Mouse (Mus musculus) gastrocnemius, postnatal 36 days (tissue): Measurements from ENCODE around the gene Lipc. TPM values are rescaled to one million over a fixed set of nuclear protein-coding genes. Genes with fewer than 3 reads are reported as not detected.

ENCODE experiments used
- DNase-seq, 2 experiments: peaks; one replicate each; pipeline ENCODE4 v3.0.0; 2022
- intact Hi-C: fragments of 180-260 bp; cut with DNase I; formaldehyde crosslinking; loops from one replicate; pipeline ENCODE4 v1.15.1; 2025
- total RNA-seq, 2 experiments: library from RNA; stranded (reverse); gene quantifications; 2 replicates each; pipeline ENCODE4 v1.2.3; 2021

Gene Lipc
- total RNA-seq, 2 experiments from 2014 or later = not detected

DNA sequence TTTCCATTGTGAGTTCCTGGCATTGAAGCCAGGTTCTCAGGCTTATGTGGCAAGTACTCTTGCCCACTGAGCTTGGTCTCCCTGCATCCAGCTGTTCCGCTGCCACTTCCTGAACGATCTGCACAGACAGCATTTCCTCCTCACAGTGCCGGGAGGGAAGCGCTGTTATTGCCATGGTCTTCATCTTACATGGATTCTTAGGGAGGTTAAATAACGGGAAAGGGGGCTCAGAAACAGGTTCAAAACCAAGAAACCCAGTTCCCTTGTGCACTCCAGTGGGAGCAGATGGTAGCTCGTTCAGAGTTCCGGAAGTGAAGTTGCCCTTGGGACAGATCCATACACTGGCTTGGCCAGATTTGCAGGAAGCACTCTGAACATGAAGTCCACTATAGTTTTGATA is 119.8 kb downstream of the Lipc start:
- intact Hi-C loops = no loop called here
- DNase-seq = no peak

DNA sequence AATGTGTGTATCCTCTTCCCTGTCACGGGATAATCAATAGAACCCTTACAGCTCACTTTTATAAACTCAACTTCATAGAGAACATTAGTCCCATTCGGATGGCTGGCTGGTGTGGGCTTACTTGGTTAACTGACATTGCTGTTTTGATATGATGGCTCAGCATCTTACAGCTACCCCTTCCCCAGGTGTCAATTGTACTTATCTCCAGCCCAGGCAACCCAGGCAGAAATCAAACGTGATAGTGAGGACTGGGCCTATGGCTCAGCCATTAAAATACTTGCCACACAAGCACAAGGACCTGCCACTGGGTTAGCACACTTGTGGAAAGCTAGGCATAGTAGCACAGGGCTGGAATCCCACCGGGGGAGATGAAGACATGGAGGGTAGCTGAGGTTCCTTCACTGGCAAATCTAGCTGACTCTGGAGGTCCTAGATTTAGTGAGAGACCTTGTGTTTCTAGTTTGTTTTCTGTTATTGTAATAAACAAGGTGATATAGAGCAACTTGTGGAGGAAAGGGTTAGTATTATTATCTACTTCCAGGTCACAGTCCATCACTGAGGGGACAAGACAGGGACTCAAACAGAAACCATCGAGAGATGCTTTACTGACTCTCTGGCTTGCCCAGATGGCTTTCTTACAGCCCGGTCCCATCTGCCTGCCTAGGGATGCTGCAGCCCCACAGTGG is 121.0 kb downstream of the Lipc start:
- intact Hi-C loops = no loop called here
- no peak for DNase-seq

GRCm38 (mm10) chr9:70829784-70830488 is 122.1 kb downstream of the Lipc start:
- intact Hi-C loops = no loop called here
- DNase-seq = no peak

GRCm38 (mm10) chr9:70827911-70828310 is 124.1 kb downstream of the Lipc start:
- intact Hi-C loops = no loop called here
- DNase-seq = no peak

GRCm38 (mm10) chr9:70824103-70824502 is 127.9 kb downstream of the Lipc start:
- DNase-seq = no peak
- intact Hi-C loops = no loop called here

- intact Hi-C loops = no loop called here
- no peak for DNase-seq
Observed at GRCm38 (mm10) chr9:70818739-70819138, 133.3 kb downstream of the Lipc start.

DNA sequence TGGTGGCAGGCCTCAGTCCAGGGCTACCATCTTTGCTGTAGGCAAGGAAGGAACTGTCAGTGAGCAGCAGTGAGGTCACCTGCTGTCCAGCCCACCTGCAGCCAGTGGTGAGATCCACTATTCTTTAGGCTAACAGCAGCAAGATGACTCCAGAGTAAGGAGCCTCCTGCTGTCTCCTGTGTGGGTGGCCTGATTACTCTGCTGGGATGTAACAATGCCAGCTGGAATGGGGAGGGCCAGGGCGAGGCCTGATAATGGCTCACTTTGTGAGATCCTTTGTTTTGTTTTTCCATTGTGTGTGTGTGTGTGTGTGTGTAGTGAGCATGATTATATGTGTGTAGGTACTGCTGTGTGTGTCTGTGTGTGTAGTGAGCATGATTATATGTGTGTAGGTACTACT is 134.6 kb downstream of the Lipc start:
- no peak for DNase-seq
- intact Hi-C loops = no loop called here

- intact Hi-C loops = no loop called here
- DNase-seq = no peak
Observed at GRCm38 (mm10) chr9:70816701-70817305, 135.2 kb downstream of the Lipc start.

- intact Hi-C loops = no loop called here
- DNase-seq = no peak
Observed at GRCm38 (mm10) chr9:70812551-70812950, 139.5 kb downstream of the Lipc start.

DNA sequence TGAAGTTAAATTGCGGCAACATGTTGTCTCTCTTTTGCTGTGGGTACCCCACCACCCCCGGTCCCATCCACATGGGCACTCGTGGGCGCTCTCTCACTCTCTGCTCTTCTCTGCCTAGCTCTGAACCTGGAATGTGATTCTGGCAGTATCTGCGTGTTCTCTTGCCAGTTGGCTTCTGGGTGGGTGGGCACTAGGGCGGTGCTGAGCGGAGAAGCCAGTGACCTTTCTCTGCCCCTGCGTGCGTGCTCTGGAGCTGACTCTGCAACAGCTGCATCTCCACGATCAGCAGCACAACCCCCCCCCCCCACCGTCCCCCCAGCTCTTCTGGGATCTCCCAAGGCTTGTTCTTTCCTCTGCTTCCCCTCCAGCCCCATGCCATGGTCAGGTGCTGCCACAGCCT is 144.3 kb downstream of the Lipc start:
- no peak for DNase-seq
- intact Hi-C loops = no loop called here

DNA sequence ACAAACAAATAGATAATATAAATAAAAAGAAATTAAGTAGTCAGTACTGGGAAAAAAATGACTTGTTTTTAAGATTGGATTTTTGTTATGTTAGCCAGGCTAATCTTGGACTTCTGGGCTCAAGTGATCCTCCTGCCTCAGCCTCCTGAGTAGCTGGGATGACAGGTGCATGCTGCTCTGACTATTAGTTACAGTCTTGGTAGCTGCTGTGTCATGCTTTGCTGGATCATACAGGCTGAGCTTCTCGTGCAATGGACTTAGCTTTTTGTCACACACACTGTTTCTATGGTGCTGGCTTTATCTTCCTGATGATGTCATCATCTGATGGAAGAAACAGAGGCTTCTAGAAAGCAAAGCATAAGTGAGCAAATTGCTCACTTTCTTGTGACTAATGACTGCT is 146.0 kb downstream of the Lipc start:
- intact Hi-C loops = no loop called here
- no peak for DNase-seq

GRCm38 (mm10) chr9:70802816-70803215 is 149.2 kb downstream of the Lipc start:
- DNase-seq = no peak
- intact Hi-C loops = no loop called here

GRCm38 (mm10) chr9:70801761-70802160 is 150.3 kb downstream of the Lipc start:
- intact Hi-C loops = no loop called here
- no peak for DNase-seq

DNA sequence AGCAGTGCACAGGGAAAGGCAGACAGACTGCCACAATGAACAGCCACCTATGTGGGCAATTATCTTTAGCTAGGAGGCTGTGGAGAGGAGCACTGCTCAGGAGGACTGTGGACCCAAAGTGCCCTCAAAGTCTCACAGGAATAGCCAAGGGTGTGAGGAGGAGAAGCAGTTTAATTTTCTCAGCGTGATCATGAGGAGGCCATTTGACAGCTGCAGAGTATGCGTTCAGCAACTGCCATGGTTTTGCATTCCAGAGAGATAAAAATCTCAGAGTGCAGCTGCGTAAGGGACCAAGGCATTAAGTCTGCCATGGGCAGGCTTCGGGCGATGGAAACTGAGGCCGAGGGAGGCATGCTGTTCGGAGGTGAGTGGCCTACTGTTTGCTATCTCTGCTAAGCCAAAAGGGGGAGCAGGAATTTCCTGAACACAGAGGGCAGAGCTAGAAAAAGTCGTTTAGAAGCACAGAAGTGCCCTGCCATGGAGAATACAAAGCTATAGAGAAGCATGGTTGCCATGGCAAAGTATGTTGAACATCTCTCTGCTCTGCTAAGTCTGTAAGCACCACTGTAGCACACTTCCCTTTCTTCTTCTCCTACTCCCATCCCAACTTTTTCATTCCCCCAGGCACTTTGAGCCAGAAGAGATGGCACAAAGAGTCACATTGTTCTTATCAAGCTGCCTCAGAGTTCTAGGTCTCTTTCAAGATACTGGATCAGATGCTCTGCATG is 151.3 kb downstream of the Lipc start:
- intact Hi-C loops = no loop called here
- DNase-seq = no peak

DNA sequence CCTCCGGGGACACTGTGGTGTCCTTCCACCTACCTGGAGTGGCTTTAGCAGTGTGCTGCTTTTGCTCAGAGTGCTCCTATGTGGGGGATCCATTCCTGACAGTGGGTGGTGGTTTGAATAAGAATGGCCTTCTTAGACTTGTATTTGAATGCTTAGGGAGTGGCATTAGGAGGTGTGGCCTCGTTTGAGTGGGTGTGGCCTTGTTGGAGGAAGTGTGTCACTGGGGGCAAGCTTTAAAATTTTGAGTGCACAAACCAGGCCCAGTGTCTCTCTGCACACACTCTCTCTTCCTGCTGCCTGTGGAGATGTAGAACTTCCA is 156.6 kb downstream of the Lipc start:
- DNase-seq = no peak
- intact Hi-C loops = no loop called here

GRCm38 (mm10) chr9:70794643-70795438 is 157.2 kb downstream of the Lipc start:
- DNase-seq = no peak

DNA sequence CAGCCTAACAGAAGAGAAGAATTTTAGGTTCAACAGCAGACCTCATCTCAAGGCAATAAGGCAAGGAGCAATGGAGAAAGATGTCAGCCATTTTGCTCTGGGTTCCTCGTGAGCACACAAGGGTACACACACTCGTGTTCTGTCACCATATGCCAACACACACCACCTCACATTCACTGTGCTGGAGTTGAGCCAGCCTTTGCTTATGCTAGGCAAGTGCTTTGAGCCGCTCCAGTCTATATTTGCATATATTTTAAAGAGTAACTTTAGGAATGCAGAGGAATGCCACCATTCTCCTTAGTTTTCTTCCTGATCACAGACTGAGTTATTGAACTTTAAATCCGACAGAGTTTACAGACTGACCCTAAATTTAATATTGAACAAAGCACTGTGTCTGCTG is 161.4 kb downstream of the Lipc start:
- intact Hi-C loops = no loop called here
- DNase-seq = no peak

More at GRCm38 (mm10) chr9:70794643-70795438, 157.2 kb downstream of the Lipc start:
- intact Hi-C loops = no loop called here

- intact Hi-C loops = no loop called here
- DNase-seq = no peak
Observed at GRCm38 (mm10) chr9:70788705-70789104, 163.3 kb downstream of the Lipc start.

- no peak for DNase-seq
- intact Hi-C loops = no loop called here
Observed at GRCm38 (mm10) chr9:70782191-70782590, 169.8 kb downstream of the Lipc start.

DNA sequence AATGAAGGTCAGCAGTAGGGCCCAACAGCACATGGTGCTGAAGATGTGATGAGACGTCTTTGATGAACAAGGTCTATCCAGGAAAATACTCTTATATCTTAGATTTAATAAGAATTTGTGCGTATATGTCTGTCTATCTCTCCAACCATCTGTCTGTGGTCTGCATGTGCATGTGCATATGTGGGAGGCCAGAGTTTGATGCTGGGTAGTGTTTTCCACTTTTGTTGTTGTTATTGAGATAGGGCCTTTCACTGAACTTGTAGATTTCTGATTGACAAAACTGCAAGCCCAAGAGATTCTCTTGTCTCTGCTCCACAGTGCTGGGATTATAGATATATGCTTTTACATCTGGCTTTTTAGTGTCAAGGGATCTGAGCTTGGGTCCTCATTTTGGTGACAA is 176.5 kb downstream of the Lipc start:
- intact Hi-C loops = no loop called here
- no peak for DNase-seq

DNA sequence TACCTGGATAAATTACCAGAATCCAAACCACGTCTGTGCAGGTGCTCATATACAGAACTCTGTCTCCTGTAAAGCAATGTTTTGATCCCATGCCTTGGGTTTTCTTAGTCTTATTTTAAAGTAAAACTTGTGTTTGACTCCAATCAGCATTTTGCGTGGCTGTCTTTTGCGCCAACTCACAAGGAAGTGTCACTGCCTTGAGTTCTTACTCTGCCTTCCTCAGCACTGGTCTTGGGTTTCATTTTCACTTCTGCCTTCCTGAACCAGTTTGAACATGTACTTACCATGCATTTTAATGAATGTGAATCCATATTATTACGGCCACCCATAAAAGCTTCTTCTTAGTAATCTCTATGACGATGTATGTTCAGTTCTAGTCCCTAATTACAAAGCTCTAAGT is 191.1 kb downstream of the Lipc start:
- DNase-seq = no peak
- intact Hi-C loops = no loop called here
